Mouse (Mus musculus): ENCODE data around the gene BC049762. TPM values are rescaled to one million over a fixed set of nuclear protein-coding genes. Genes with fewer than 3 reads are reported as not detected.

The BC049762 gene
- total and polyA plus RNA-seq, 3 experiments = 0.11 TPM; not detected in 2

DNA sequence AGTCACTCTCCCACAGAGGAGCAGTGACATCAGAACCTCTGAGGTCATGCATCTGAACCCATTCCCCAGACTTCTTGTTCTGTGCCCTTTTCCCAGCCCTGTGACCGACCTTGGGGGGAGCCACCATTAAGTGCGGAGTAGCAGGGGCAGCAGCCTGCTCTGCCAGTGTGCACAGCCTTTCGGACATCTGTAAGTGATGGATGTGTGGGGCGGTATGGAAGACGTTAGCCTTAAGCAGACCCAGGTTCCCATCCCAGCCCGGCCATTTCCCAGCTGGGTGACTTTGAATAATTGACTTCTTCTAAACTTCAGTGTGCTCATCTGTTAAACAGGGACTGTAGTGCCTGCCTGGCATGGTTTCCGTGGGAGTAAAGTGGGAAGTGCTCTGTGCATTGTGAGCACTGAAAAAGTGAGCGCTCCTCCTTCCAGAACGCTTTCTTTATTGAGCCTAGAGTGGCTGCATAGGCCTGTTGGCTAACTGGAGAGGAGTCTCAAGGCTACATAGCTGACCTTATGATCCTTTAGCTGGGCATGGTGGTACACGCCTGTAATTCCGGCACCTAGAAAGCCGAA is 41.2 kb upstream of the BC049762 start:
- no peaks in the 10 kb centered on the region for H3K9me3 ChIP-seq (replicated peaks; ENCODE audit: insufficient read depth, low read length)
- no peaks in the 10 kb centered on the region for H3K79me2 ChIP-seq (ENCODE audit: control insufficient read depth, insufficient read depth, low read length, poor library complexity)
- H3K9ac ChIP-seq (ENCODE audit: control insufficient read depth, low read depth, low read length, poor library complexity, severe bottlenecking) = no peak overlapping the region
- no peak for TF ChIP-seq JUND (IDR thresholded peaks at IDR 0.05; ENCODE audit: low read depth, low read length)
- TF ChIP-seq TAL1 (IDR thresholded peaks at IDR 0.05; ENCODE audit: low read length) = no peak
- TF ChIP-seq MEF2A (IDR thresholded peaks at IDR 0.05; ENCODE audit: extremely low read depth, insufficient replicate concordance, low read depth, low read length, poor library complexity, severe bottlenecking) = no peak
- TF ChIP-seq POLR2A (IDR thresholded peaks at IDR 0.05; ENCODE audit: control insufficient read depth in 1 of 2, insufficient read depth in 1 of 2, low read depth in 1 of 2, low read length in 2 of 2, poor library complexity in 1 of 2) = no peak
- TF ChIP-seq TBP (IDR thresholded peaks at IDR 0.05; ENCODE audit: low read depth, low read length) = no peak
- TF ChIP-seq MAFK (IDR thresholded peaks at IDR 0.05; ENCODE audit: borderline replicate concordance, low read depth, low read length) = no peak
- TF ChIP-seq SMC3 (IDR thresholded peaks at IDR 0.05; ENCODE audit: low read depth, low read length) = no peak
- no peak overlapping the region for H3K27ac ChIP-seq (ENCODE audit: control insufficient read depth, low read depth, low read length)
- no peaks in the 10 kb centered on the region for H3K4me1 ChIP-seq (ENCODE audit: control insufficient read depth in 1 of 2, insufficient read depth in 2 of 2, low read length in 2 of 2)
- no peak overlapping the region for H3K4me3 ChIP-seq (ENCODE audit: control insufficient read depth in 1 of 2, insufficient read depth in 1 of 2, low read depth in 2 of 2, low read length in 2 of 2)
- no peak for DNase-seq (ENCODE audit: low read depth, low spot score)
- no peaks in the 10 kb centered on the region for H3K36me3 ChIP-seq (ENCODE audit: control insufficient read depth in 1 of 2, insufficient read depth in 2 of 2, low read length in 2 of 2)
- H3K27me3 ChIP-seq (ENCODE audit: control insufficient read depth in 1 of 2, insufficient read depth in 2 of 2, low read length in 2 of 2) = no peaks in the 10 kb centered on the region

DNA sequence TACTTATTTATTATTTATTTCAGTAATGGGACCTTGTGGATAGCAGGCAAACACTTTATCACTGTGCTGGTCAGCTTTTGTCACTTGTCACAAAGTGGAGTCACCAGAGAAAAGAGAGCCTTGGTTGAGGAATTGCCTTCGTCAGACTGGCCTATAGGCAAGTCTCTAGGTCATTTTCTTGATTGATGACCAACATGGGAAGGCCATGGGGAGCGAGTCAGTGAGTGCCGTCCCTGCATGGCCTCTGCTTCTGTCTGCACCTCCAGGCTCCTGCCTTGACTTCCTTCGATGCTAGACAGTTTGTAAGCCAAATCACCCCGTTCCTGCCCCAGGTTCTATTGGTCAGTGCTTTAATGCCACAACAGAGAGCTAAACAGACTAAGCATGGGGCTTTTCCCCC is 39.5 kb upstream of the BC049762 start:
- Histone ChIP-seq H3K27me3 (ENCODE audit: control insufficient read depth in 1 of 2, insufficient read depth in 2 of 2, low read length in 2 of 2) (no peaks in the 10 kb centered on the region), H3K79me2 (ENCODE audit: control insufficient read depth, insufficient read depth, low read length, poor library complexity) (no peaks in the 10 kb centered on the region), H3K36me3 (ENCODE audit: control insufficient read depth in 1 of 2, insufficient read depth in 2 of 2, low read length in 2 of 2) (no peaks in the 10 kb centered on the region), H3K27ac (ENCODE audit: control insufficient read depth, low read depth, low read length) (no peak overlapping the region), H3K4me1 (ENCODE audit: control insufficient read depth in 1 of 2, insufficient read depth in 2 of 2, low read length in 2 of 2) (no peaks in the 10 kb centered on the region), H3K4me3 (ENCODE audit: control insufficient read depth in 1 of 2, insufficient read depth in 1 of 2, low read depth in 2 of 2, low read length in 2 of 2) (no peak overlapping the region), H3K9me3 (replicated peaks; ENCODE audit: insufficient read depth, low read length) (no peaks in the 10 kb centered on the region), H3K9ac (ENCODE audit: control insufficient read depth, low read depth, low read length, poor library complexity, severe bottlenecking) (no peak overlapping the region)
- no peak for TF ChIP-seq GABPA (IDR thresholded peaks at IDR 0.05; ENCODE audit: low read depth, low read length)
- TF ChIP-seq POLR2AphosphoS5 (IDR thresholded peaks at IDR 0.05; ENCODE audit: borderline replicate concordance, low read depth, low read length) = no peak
- no peak for TF ChIP-seq USF2 (IDR thresholded peaks at IDR 0.05; ENCODE audit: borderline replicate concordance in 1 of 2, insufficient read depth in 1 of 2, low read depth in 1 of 2, low read length in 2 of 2)
- TF ChIP-seq EP300 (IDR thresholded peaks at IDR 0.05; ENCODE audit: low read depth in 1 of 2, low read length in 2 of 2) = no peak
- TF ChIP-seq HCFC1 (IDR thresholded peaks at IDR 0.05; ENCODE audit: low read depth, low read length) = no peak
- no peak for TF ChIP-seq TBP (IDR thresholded peaks at IDR 0.05; ENCODE audit: low read depth, low read length)
- no peak for TF ChIP-seq ZMIZ1 (IDR thresholded peaks at IDR 0.05; ENCODE audit: low read depth, low read length)
- TF ChIP-seq JUND (IDR thresholded peaks at IDR 0.05; ENCODE audit: low read depth, low read length) = no peak
- no peak for TF ChIP-seq ETS1 (IDR thresholded peaks at IDR 0.05; ENCODE audit: low read depth, low read length)
- no peak for TF ChIP-seq POLR2AphosphoS2 (IDR thresholded peaks at IDR 0.05; ENCODE audit: low read length)
- no peak for TF ChIP-seq KAT2A (conservative IDR thresholded peaks at IDR 0.05; ENCODE audit: low read depth, low read length)
- no peak for TF ChIP-seq MAFK (IDR thresholded peaks at IDR 0.05; ENCODE audit: borderline replicate concordance, low read depth, low read length)
- no peak for TF ChIP-seq SMC3 (IDR thresholded peaks at IDR 0.05; ENCODE audit: low read depth, low read length)
- no peak for TF ChIP-seq TCF12 (IDR thresholded peaks at IDR 0.05; ENCODE audit: low read depth, low read length)
- no peak for TF ChIP-seq CHD2 (IDR thresholded peaks at IDR 0.05; ENCODE audit: low read length)
- no peak for TF ChIP-seq RAD21 (IDR thresholded peaks at IDR 0.05; ENCODE audit: low read depth, low read length)
- TF ChIP-seq NRF1 (IDR thresholded peaks at IDR 0.05; ENCODE audit: insufficient read depth, low read depth, low read length, poor library complexity, severe bottlenecking) = no peak
- no peak for TF ChIP-seq UBTF (IDR thresholded peaks at IDR 0.05; ENCODE audit: borderline replicate concordance, insufficient read depth, low read depth, low read length)
- DNase-seq (ENCODE audit: low read depth, low spot score) = no peak
